Mouse (Mus musculus) left cerebral cortex, adult 18-20 months (tissue): ENCODE data around the gene AI467606. TPM values are rescaled to one million over a fixed set of nuclear protein-coding genes. Genes with fewer than 3 reads are reported as not detected.

Experiments used
- DNase-seq, 2 experiments: peaks; one replicate each; pipeline ENCODE4 v3.0.0; 2021 to 2022; ENCODE audit warnings: low spot score in 2 of 2, mixed read lengths in 1 of 2
- microRNA-seq, 2 experiments: library from miRNA; unstranded; fragments of <30 nt; microRNA quantifications; one replicate each; pipeline ENCODE4 v1.2.0; 2021
- total RNA-seq, 2 experiments: library from RNA; stranded (reverse); gene quantifications; 2 replicates each; pipeline ENCODE4 v1.2.3; 2021

AI467606 gene
- total RNA-seq, 2 experiments from 2014 or later = 1.1 to 1.6 TPM

DNA sequence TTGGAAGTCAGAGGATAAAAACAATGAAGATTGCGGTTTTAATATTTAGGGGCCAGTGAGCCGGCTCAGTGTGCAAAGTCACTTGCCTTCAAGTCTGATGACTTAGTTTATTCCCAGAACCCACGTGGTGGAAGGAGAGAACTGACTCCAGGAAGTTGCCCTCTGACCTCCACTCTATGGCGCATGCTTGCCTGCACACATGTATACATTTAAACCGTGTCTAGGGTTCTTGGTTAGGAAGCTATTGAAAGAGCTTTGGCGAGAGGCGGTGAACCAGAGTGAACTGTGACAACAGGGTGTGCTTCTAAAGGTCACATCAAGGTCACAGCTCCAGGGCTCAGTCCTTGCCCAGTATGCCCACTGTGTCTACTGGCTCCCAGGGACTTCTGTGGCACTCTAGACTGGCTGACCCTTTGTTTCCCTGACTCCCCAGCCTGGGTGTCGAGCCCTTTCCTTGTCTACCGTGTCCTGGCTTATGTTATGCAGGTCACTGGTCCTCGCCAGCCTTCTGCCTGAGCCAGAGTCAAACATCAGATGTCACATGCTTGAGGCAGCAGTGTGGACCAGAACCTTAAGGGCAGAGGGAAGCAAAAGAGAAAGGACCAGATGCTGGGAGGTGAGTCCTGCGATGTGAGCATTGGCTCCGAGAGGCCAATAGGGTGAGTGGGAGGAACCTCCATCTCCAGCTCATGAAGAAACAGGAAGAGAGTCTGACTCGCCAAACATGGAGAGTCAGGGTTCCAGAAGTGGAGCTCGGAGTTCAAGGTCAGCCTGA lies 27.7 kb downstream of the AI467606 start:
- no peak for DNase-seq

DNA sequence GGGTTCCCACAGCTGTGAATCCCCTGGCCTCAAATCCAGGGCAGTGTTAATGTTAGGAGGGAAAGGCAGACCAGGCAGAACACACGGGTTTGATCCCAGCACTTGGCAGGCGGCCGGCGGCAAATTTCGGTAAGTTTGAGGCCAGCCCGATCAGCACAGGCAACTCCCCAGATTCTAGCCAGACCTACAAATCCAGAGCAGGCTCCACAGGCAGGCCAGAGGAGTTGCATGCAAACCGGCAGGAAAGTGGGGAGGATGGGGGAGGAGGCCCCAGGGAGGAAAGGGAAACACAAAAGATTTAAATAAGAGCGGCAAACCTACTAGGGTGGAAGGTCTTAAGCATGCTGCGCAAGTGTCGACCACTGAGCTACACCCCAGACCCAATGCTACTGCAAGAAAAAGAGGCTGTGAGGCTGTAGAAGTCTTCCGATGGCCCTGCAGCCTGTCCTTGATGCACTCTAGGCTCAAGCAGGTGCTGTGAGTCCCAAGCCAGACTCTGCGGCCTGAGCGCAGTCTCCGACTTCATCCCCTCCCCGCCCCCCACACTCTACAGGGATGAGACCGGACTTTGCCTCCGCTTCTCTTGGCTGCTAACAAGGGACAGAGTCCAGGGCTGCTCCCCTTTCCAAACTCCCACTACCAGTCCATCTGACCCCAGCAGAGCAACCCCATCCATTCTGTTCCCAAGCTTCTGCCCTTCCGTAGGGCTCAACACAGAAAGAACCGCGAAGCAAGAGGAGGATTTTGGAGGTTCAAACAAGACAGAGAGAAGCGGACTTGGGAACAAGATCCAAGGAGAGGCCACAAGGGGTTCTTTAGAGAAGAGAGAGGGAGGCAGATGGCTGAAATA lies 30.1 kb downstream of the AI467606 start:
- DNase-seq = no peak

DNA sequence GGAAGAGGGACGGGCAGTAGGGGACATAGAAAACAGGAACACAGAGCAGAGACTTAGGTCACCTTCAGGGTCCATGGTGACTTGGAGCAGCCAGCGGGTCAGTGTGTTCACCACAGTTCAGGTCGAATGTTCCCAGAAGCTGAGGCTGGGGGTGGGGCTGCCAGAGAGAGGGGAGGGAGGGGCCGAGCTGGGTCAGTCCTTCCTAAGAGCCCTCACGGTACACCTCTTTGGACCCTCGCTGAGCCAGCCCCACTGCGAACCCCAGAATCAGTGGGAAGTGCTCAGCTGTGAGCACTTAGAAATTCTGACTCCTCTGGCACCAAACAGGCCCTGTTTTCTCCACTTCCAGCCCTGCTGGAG lies 30.7 kb downstream of the AI467606 start, which contains the start of gene Qprt:
Gene Qprt (minus strand): TSS at position 316 of the 360 bp plus-strand sequence.
- no peak for DNase-seq

DNA sequence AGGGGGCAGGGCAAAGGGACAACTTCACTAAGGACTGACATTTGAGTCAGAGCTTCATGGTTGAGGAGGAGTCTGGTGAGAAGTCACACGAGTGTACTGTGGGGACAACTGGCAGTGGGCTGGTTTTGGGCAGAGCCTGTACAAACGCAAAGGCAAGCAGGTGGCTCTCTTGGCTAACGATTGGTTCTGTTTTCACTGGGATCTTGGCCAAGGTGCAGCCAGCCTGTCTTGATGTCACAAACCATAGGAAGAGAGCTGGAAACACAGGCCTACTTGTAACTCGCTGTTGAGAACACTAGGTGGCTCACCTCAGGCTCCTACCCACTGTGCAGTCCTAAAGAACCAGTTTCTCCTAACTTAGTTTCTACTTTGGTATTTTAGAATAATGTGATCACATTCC lies 38.5 kb downstream of the AI467606 start:
- DNase-seq = peak; percentile 51 to 54

DNA sequence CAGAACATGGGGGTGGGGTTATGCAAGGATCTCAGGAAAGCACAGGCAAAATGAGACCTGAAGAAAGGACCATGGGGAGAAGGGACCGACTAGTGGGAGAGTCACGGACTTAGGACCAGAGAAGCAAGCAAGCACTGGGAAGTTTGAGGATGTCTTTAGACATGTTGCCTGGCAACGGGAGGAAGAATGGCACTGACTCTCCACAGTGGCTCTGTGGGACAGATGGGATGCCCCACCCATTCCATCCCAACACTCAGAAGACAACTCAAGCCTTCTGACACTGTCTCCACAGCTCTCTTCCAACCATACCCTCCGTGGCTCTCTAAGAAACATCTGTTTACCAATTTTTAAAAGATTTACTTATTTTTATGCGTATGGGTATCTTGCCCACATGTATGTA lies 42.0 kb downstream of the AI467606 start:
- no peak for DNase-seq

DNA sequence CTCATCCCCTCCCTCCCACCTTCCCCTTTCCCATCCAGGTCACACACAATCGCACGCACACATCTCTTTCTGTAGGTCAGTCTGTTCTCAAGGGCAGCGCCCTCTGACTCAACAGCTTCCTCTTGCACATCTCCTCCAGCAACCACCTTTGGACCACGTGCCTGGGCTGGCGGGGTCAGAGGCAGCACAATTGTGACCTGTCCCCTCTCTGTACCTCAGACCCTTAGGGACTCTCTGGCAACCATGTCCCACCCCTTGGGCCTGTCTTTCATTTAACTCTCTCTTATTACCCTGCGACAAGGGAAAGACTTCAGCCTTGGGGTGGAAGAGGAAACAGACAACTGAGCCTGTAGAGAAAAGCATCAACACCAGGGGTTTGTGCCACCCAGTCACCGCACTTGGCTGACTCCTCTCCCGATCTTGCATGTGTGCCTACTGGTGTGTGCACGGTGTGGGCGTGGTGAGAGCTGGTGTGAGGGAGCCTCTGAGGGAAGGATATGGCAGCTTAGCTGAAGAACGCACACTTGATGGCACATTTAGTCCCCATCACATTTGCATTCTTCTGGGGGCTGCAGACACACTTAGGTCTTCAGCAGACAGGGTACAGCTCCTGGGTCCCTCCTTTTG lies 43.8 kb downstream of the AI467606 start:
- peak in 1 of 2 experiments; percentile 32 for DNase-seq

DNA sequence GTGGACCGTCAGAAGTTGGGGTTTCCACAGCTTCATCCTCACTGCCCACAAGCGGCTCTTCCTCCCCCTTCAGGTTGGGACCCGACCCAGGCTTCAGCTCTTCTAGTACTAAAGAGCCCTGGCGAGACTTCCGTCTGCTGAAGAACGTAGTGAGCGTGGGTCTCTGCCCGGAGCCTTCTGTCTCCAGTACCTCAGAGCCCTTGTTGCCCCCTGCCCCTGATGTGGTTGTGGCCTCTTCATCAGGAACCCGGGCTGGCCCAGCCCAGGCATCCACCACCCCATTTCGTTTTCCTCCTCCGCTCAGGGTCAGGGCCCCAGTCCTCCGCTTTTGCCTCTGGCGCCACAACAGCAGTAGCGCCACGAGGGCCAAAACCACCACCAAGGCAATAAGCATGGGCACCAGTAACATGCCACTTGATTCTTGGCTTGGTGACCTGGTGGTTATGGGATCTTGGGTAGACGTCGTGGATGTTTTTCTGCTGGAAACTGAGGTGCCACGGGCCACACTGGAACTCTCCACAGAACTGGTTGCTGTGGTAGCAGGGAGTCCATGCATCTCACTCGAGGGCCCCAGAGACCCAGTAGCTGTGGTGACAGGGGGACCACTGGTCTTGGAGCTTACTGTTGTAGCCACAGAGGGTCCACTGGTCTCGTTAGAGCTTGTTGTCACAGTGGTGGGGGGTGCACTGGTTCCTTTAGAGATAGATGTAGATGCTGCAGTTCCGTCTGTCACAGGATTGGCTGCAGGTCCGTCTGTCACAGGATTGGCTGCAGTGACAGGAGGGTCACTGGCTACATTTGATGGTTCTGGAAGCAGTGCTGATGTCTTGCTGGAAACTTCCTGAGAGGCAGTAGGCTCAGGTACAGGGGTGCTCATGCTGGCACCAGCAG lies 45.3 kb downstream of the AI467606 start:
- no peak for DNase-seq

DNA sequence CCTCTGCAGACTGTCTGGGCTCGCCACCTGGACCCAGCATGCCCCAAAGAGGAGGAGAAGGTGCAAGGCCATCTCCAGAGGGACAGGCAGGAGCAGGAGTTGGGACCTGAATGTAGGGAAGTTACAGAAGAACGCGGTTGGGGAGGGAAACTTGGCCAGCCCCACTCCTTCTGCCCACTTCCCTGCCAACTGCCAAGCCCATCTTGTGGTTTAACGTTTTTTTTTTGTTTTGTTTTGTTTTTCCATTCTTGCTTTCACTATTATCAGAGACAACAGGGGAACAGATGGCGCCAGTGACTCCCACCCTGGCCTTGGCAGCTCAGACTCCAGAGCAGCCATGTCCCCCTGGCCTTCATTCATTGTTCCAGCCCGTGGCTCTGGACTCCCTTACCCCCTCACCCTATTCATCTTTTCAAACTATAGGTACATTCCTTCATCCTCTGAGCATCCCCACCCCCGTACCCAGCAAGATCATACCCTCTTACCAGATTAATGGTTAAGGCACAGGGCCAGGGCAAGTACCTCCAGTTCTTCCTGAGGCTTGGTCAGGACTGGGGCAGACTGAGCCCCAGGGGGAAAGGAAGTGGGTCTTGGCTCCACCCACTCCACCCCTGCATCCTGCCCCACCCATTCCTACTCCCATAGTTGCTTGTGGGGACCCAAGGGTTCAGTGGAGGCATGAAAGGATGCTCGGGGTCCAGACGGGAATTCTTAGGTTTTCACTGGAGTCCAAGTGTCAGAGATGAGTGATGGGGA lies 46.3 kb downstream of the AI467606 start, which contains the start of gene Spn:
Gene Spn (minus strand): TSS at position 562 of the 756 bp plus-strand sequence.
- DNase-seq = no peak

DNA sequence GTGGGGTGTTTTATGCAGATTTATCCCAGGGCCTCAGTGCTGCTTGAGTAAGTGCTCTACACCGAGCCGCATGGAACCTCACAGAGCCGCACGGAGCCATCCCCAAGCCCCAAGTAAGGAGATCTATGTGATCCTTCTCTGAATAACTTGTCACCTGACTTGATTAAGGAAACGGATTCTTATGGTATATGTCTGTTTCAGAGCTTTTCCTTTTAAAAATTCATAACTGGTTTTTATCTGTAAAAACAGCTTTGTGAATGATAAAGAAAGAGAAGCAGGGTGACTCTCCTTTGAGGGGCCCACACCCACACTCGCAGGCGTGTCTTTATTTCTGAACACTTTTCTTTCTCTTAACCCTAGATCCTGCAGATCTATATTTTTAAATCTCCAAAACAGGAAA lies 47.9 kb downstream of the AI467606 start:
- DNase-seq = no peak

DNA sequence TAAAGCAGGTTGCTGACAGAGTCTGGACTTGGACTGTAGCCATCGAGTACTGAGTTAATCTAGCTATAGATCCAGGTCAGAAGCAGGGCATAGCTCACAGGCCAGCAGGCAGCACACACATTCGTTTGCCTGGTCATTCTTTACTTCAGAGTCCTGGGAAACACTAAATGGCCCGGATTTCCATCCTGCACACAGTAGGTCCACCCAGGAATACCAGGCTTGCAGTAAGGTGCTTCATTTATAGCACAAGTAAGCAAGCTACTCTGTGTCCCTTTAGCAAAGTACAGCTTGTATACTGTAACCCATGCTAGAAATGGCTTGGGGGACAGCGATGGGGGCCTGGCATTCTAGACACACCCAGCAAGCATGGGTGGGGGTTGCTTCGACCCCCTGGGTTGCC lies 48.4 kb downstream of the AI467606 start:
- DNase-seq = no peak

DNA sequence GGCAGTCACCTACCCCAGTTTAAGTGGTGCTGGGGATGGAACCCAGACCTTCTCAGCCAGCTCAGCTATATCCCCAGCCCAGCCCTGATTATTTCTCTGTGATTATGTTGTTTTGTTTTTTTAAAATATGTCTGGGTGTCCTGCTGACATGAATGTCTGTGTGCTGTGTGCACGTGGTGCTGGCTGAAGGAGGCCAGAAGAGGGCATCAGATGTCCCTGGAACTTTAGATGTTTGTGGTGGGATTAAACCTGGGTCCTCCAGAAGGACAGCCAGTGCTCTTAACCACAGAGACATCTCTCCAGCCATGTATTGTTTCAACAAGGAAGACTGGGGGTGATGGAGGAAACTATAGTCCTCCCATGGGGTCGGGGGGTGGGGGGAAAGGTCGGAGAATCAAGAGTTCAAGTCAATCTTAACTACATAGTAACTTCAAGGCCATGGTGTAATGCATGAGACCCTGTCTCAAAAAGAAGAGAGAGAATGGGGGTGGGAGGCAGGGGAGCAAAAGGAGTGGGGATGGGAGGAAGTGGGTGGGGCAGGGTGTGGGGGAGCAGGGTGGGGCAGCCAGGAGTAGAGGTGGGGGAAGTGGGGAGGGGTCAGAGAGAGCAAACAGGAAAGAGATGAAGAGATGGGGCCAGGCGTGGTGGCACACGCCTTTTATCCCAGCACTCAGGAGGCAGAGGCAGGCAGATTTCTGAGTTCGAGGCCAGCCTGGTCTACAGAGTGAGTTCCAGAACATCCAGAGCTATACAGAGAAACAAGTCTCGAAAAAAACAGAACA lies 49.7 kb downstream of the AI467606 start:
- DNase-seq = no peak

DNA sequence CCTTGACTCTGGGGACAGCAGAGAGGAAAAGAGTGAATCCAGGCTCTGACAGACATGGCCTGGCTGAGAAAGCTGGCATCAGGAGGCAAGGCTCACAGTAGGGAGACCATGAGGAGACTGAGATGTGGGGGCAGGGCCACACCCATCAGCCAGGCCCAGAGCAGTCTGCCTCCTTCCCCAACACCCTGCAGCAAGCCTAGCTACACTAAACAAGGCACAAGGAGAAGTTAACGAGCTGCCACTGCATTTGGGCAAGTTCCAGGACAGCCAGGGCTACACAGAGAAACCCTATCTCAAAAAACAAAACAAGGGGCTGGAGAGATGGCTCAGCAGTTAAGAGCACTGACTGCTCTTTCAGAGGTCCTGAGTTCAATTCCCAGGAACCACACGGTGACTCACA lies 51.1 kb downstream of the AI467606 start:
- DNase-seq = no peak

DNA sequence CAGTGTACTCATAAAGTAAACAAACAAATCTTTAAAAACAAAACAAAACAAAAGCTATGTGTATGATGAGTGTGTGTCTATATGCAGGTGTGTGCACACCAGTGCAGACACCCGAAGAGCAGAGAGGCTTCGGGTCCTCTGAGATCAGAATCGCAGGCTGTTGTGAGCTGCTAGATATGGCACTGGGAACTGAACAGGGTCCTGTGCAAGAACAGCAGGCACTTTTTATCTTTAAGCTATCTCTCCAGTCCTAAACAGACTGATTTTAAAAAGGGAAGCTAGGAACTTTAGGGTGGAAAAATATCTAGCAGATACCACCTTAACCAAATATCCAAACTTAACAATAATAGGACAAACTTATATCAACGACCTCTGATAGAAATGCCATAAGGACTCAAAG lies 51.5 kb downstream of the AI467606 start:
- no peak for DNase-seq

Small RNA genes lying within 50 kb of the gene (microRNA-seq; reads per million reads assigned to microRNA genes)
- 0 reads per million in 2 experiments for gene Gm44343

Other genes starting within 250 kb of the AI467606 start
- 10 to 100 TPM; 55.8 to 56.1 TPM for gene Doc2a, start 243.9 kb upstream of the AI467606 start, total RNA-seq
- gene Hirip3, start 229.4 kb upstream of the AI467606 start, total RNA-seq = 10 to 100 TPM; 29.0 to 31.9 TPM
- 10 to 100 TPM; 54.0 to 54.6 TPM for gene Ino80e, start 229.0 kb upstream of the AI467606 start, total RNA-seq
- 100 to 1,000 TPM; 150 to 163 TPM for gene Taok2, start 206.7 kb upstream of the AI467606 start, total RNA-seq
- 10 to 100 TPM; 19.6 to 23.3 TPM for gene Tmem219, start 168.4 kb upstream of the AI467606 start, total RNA-seq
- 100 to 1,000 TPM; 136 to 158 TPM for gene Kctd13, start 162.5 kb upstream of the AI467606 start, total RNA-seq
- gene Asphd1, start 141.8 kb upstream of the AI467606 start, total RNA-seq = 10 to 100 TPM; 39.7 to 43.3 TPM
- 100 to 1,000 TPM; 407 to 416 TPM for gene Sez6l2, start 140.8 kb upstream of the AI467606 start, total RNA-seq
- 100 to 1,000 TPM; 171 to 180 TPM for gene Cdipt, start 115.4 kb upstream of the AI467606 start, total RNA-seq
- gene Cdiptos, start 115.3 kb upstream of the AI467606 start, total RNA-seq = under 1 TPM in 1 of 2 experiments, not detected in 1; 0.45 TPM
- gene Mvp, start 76.7 kb upstream of the AI467606 start, total RNA-seq = 1 to 10 TPM; 8.6 to 9.5 TPM
- gene Pagr1b, start 74.9 kb upstream of the AI467606 start, total RNA-seq = not detected
- gene Pagr1a, start 74.0 kb upstream of the AI467606 start, total RNA-seq = 10 to 100 TPM; 18.7 to 35.6 TPM
- 10 to 100 TPM; 45.7 to 55.3 TPM for gene Gm42742, start 70.3 kb upstream of the AI467606 start, total RNA-seq
- gene Prrt2, start 70.1 kb upstream of the AI467606 start, total RNA-seq = 100 to 1,000 TPM; 202 to 211 TPM
- 100 to 1,000 TPM; 205 to 207 TPM for gene Maz, start 64.3 kb upstream of the AI467606 start, total RNA-seq
- gene Kif22, start 48.9 kb upstream of the AI467606 start, total RNA-seq = 1 to 10 TPM; 3.6 to 5.7 TPM
- not detected for gene Zg16, start 4.0 kb upstream of the AI467606 start, total RNA-seq
- gene Qprt, start 30.9 kb downstream of the AI467606 start, total RNA-seq = under 1 TPM; 0.54 to 0.63 TPM
- under 1 TPM; 0.09 to 0.16 TPM for gene Spn, start 46.5 kb downstream of the AI467606 start, total RNA-seq
- 10 to 100 TPM; 88.0 to 90.2 TPM for gene Cd2bp2, start 104.7 kb downstream of the AI467606 start, total RNA-seq
- 10 to 100 TPM; 90.8 to 94.1 TPM for gene Tbc1d10b, start 117.1 kb downstream of the AI467606 start, total RNA-seq
- 1 to 10 TPM; 2.1 to 3.0 TPM for gene Mylpf, start 117.5 kb downstream of the AI467606 start, total RNA-seq
- 10 to 100 TPM; 21.3 to 22.1 TPM for gene Zfp553, start 141.7 kb downstream of the AI467606 start, total RNA-seq
- 1 to 10 TPM; 4.4 to 4.5 TPM for gene Sept1, start 141.8 kb downstream of the AI467606 start, total RNA-seq
- 10 to 100 TPM; 55.2 to 57.9 TPM for gene Zfp771, start 152.9 kb downstream of the AI467606 start, total RNA-seq
- gene Dctpp1, start 169.3 kb downstream of the AI467606 start, total RNA-seq = 10 to 100 TPM; 20.8 to 23.2 TPM
- 10 to 100 TPM; 33.4 to 35.8 TPM for gene Sephs2, start 182.7 kb downstream of the AI467606 start, total RNA-seq
- gene Itgal, start 204.9 kb downstream of the AI467606 start, total RNA-seq = under 1 TPM; 0.42 to 0.86 TPM